Mouse (Mus musculus): ENCODE data around the gene Rnf207. TPM values are rescaled to one million over a fixed set of nuclear protein-coding genes. Genes with fewer than 3 reads are reported as not detected.
A peak's percentile ranks its signal among the peaks of the same experiment; 100 is the strongest.

Rnf207 gene
- polyA plus RNA-seq, 1 experiment from 2014 or later, result 6.9 TPM

GRCm38 (mm10) chr4:152272006-152272405 is 46.8 kb downstream of the Rnf207 start:
- H3K4me3 ChIP-seq (replicated peaks; ENCODE audit: low read length), result no peak overlapping the region
- H3K9me3 ChIP-seq (ENCODE audit: control insufficient read depth, low read length), result no peaks in the 10 kb centered on the region
- ATAC-seq (ENCODE audit: low FRiP score) (no peak), DNase-seq (ENCODE audit: low spot score) (no peak)
- H3K4me1 ChIP-seq (replicated peaks; ENCODE audit: control insufficient read depth, insufficient read depth, low read length), result peaks cover 11% of the 10 kb centered on the region
- H3K36me3 ChIP-seq (replicated peaks; ENCODE audit: control insufficient read depth, insufficient read depth), result peaks cover 15% of the 10 kb centered on the region
- peaks cover 35% of the 10 kb centered on the region for H3K27me3 ChIP-seq (ENCODE audit: control insufficient read depth, insufficient read depth, low read length)
- 80% methylated on average over 7 of the region's 7 CpGs for WGBS
- H3K4me2 ChIP-seq (replicated peaks), result no peak overlapping the region
- H3K9ac ChIP-seq, result no peak overlapping the region
- H3K27ac ChIP-seq, result no peak overlapping the region

DNA sequence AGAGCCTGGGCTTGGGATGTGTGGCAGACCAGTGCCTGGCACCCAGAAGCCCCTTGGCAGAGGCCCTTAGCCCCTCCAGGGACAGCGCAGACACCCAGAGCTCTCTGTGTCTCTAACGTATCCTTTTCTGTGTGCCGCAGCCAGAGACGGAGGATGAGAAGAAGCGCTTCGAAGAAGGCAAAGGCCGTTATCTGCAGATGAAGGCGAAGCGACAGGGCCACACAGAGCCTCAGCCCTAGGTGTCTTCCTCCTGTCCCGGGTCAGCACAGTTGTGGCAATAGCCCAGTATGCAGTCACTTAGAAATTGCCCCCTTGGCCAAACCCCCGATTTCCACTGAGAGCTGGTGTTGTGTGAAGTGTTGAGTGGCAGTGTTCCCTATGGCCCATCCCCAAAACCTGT is 47.5 kb downstream of the Rnf207 start:
- no peaks in the 10 kb centered on the region for H3K9me3 ChIP-seq (ENCODE audit: control insufficient read depth, low read length)
- H3K9ac ChIP-seq, result no peak overlapping the region
- peaks cover 11% of the 10 kb centered on the region for H3K4me1 ChIP-seq (replicated peaks; ENCODE audit: control insufficient read depth, insufficient read depth, low read length)
- no peak overlapping the region for H3K4me3 ChIP-seq (replicated peaks; ENCODE audit: low read length)
- peaks cover 28% of the 10 kb centered on the region for H3K27me3 ChIP-seq (ENCODE audit: control insufficient read depth, insufficient read depth, low read length)
- ATAC-seq (ENCODE audit: low FRiP score) (no peak), DNase-seq (ENCODE audit: low spot score) (no peak)
- no peak overlapping the region for H3K4me2 ChIP-seq (replicated peaks)
- H3K36me3 ChIP-seq (replicated peaks; ENCODE audit: control insufficient read depth, insufficient read depth), result peaks cover 15% of the 10 kb centered on the region
- WGBS, result 89% methylated on average over 11 of the region's 11 CpGs
- H3K27ac ChIP-seq, result no peak overlapping the region

GRCm38 (mm10) chr4:152270599-152270998 is 48.2 kb downstream of the Rnf207 start:
- Histone ChIP-seq H3K27ac (no peak overlapping the region), H3K4me3 (replicated peaks; ENCODE audit: low read length) (no peak overlapping the region), H3K4me1 (replicated peaks; ENCODE audit: control insufficient read depth, insufficient read depth, low read length) (peaks cover 11% of the 10 kb centered on the region), H3K36me3 (replicated peaks; ENCODE audit: control insufficient read depth, insufficient read depth) (peaks cover 15% of the 10 kb centered on the region), H3K27me3 (ENCODE audit: control insufficient read depth, insufficient read depth, low read length) (peaks cover 21% of the 10 kb centered on the region), H3K4me2 (replicated peaks) (no peak overlapping the region), H3K9me3 (ENCODE audit: control insufficient read depth, low read length) (no peaks in the 10 kb centered on the region), H3K9ac (no peak overlapping the region)
- ATAC-seq (ENCODE audit: low FRiP score), result no peak
- 63% methylated on average over 9 of the region's 9 CpGs for WGBS
- no peak for DNase-seq (ENCODE audit: low spot score)

- Histone ChIP-seq H3K27ac (no peak overlapping the region), H3K4me2 (replicated peaks) (no peak overlapping the region), H3K4me3 (replicated peaks; ENCODE audit: low read length) (no peak overlapping the region), H3K4me1 (replicated peaks; ENCODE audit: control insufficient read depth, insufficient read depth, low read length) (peaks cover 11% of the 10 kb centered on the region), H3K9ac (no peak overlapping the region), H3K36me3 (replicated peaks; ENCODE audit: control insufficient read depth, insufficient read depth) (peaks cover 15% of the 10 kb centered on the region), H3K9me3 (ENCODE audit: control insufficient read depth, low read length) (no peaks in the 10 kb centered on the region), H3K27me3 (ENCODE audit: control insufficient read depth, insufficient read depth, low read length) (peaks cover 14% of the 10 kb centered on the region)
- ATAC-seq (ENCODE audit: low FRiP score) (no peak), DNase-seq (ENCODE audit: low spot score) (no peak)
- WGBS, result 87% methylated on average over 13 of the region's 13 CpGs
Observed at GRCm38 (mm10) chr4:152269967-152270366, 48.8 kb downstream of the Rnf207 start.

GRCm38 (mm10) chr4:152267748-152268369 is 50.9 kb downstream of the Rnf207 start:
- DNase-seq (ENCODE audit: low spot score) (no peak), ATAC-seq (ENCODE audit: low FRiP score) (0 out of 2 replicates have a peak, but pooled peaks have one; percentile 41)
- Histone ChIP-seq H3K4me1 (replicated peaks; ENCODE audit: control insufficient read depth, insufficient read depth, low read length) (no peaks in the 10 kb centered on the region; the same call in none of the 2 replicates), H3K4me3 (replicated peaks; ENCODE audit: low read length) (no peak overlapping the region), H3K36me3 (replicated peaks; ENCODE audit: control insufficient read depth, insufficient read depth) (peaks cover 15% of the 10 kb centered on the region), H3K9me3 (ENCODE audit: control insufficient read depth, low read length) (no peaks in the 10 kb centered on the region), H3K4me2 (replicated peaks) (no peak overlapping the region), H3K9ac (no peak overlapping the region), H3K27ac (no peak overlapping the region), H3K27me3 (ENCODE audit: control insufficient read depth, insufficient read depth, low read length) (0 out of 2 replicates have a peak, but pooled peaks cover 11% of the 10 kb centered on the region)
- 59% methylated on average over 13 of the region's 13 CpGs for WGBS

DNA sequence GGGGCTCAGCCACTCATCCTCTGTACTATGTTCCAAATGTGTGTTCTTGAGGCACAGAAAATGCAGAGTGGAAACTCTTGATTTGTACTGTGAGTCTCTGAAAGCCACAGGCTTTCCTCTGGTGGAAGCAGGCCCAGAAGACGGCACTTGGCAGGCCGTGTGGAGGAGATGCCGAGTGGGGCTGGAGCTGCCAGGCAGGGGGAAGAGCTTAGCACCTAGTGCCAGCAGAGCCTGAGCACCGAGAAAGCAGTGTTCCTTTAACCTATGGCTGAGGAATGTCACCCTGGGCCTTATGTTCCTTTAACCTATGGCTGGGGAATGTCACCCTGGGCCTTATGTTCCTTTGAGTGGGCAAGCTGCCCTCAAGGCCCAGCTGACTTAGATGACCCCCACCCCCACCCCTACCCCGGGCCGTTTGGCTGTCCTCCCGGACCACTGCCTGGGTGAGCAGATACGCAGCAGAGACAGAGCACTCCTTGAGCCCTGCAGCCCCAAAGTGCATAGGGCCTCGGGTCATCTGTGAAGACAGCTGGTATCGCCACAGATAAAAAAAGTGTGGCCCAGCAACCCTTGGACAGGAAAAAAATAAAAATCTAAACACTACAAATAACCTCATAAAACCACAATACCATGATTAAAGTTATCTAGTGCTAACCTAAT is 52.4 kb downstream of the Rnf207 start:
- Histone ChIP-seq H3K9me3 (ENCODE audit: control insufficient read depth, low read length) (no peaks in the 10 kb centered on the region), H3K27ac (no peak overlapping the region), H3K9ac (no peak overlapping the region), H3K27me3 (ENCODE audit: control insufficient read depth, insufficient read depth, low read length) (0 out of 2 replicates have a peak, but pooled peaks cover 5% of the 10 kb centered on the region), H3K4me3 (replicated peaks; ENCODE audit: low read length) (no peak overlapping the region), H3K4me1 (replicated peaks; ENCODE audit: control insufficient read depth, insufficient read depth, low read length) (no peaks in the 10 kb centered on the region; the same call in none of the 2 replicates), H3K36me3 (replicated peaks; ENCODE audit: control insufficient read depth, insufficient read depth) (peaks cover 8% of the 10 kb centered on the region), H3K4me2 (replicated peaks) (no peak overlapping the region)
- DNase-seq (ENCODE audit: low spot score), result no peak
- no peak for ATAC-seq (ENCODE audit: low FRiP score)
- 53% methylated on average over 10 of the region's 10 CpGs for WGBS

GRCm38 (mm10) chr4:152265791-152266190 is 53.0 kb downstream of the Rnf207 start:
- WGBS, result 39% methylated on average over 5 of the region's 5 CpGs
- Histone ChIP-seq H3K27me3 (ENCODE audit: control insufficient read depth, insufficient read depth, low read length) (0 out of 2 replicates have a peak, but pooled peaks cover 5% of the 10 kb centered on the region), H3K4me3 (replicated peaks; ENCODE audit: low read length) (no peak overlapping the region), H3K9me3 (ENCODE audit: control insufficient read depth, low read length) (no peaks in the 10 kb centered on the region), H3K4me2 (replicated peaks) (no peak overlapping the region), H3K36me3 (replicated peaks; ENCODE audit: control insufficient read depth, insufficient read depth) (peaks cover 10% of the 10 kb centered on the region), H3K9ac (no peak overlapping the region), H3K27ac (no peak overlapping the region), H3K4me1 (replicated peaks; ENCODE audit: control insufficient read depth, insufficient read depth, low read length) (no peaks in the 10 kb centered on the region; the same call in none of the 2 replicates)
- no peak for ATAC-seq (ENCODE audit: low FRiP score)
- no peak for DNase-seq (ENCODE audit: low spot score)

- Histone ChIP-seq H3K9ac (no peak overlapping the region), H3K4me1 (replicated peaks; ENCODE audit: control insufficient read depth, insufficient read depth, low read length) (no peaks in the 10 kb centered on the region; the same call in none of the 2 replicates), H3K4me3 (replicated peaks; ENCODE audit: low read length) (no peak overlapping the region), H3K27me3 (ENCODE audit: control insufficient read depth, insufficient read depth, low read length) (0 out of 2 replicates have a peak, but pooled peaks cover 5% of the 10 kb centered on the region), H3K4me2 (replicated peaks) (no peak overlapping the region), H3K9me3 (ENCODE audit: control insufficient read depth, low read length) (no peaks in the 10 kb centered on the region), H3K36me3 (replicated peaks; ENCODE audit: control insufficient read depth, insufficient read depth) (peaks cover 11% of the 10 kb centered on the region), H3K27ac (no peak overlapping the region)
- DNase-seq (ENCODE audit: low spot score) (no peak), ATAC-seq (ENCODE audit: low FRiP score) (no peak)
- 93% methylated on average over 9 of the region's 9 CpGs for WGBS
Observed at GRCm38 (mm10) chr4:152264867-152265568, 53.8 kb downstream of the Rnf207 start.

DNA sequence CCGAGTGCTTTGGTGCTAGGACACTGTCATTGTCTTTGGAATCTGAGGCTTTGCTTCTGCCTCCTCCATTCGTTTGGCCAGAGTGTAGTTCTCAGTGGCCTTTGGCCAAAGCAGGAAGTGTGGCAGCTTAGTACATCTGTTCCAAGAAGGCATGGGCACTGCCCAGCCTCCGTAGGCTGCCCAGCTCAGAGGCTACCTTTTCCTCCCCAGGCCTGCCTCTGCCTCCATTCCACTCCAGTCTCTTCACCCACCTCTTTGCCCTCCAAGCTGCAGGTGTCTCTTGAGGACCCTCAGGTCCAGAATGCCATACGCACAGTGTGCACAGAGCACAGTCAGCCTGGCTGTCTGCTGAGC is 54.6 kb downstream of the Rnf207 start:
- DNase-seq (ENCODE audit: low spot score) (no peak), ATAC-seq (ENCODE audit: low FRiP score) (no peak)
- no peaks in the 10 kb centered on the region for H3K9me3 ChIP-seq (ENCODE audit: control insufficient read depth, low read length)
- H3K4me1 ChIP-seq (replicated peaks; ENCODE audit: control insufficient read depth, insufficient read depth, low read length), result no peaks in the 10 kb centered on the region; the same call in none of the 2 replicates
- no peak overlapping the region for H3K4me3 ChIP-seq (replicated peaks; ENCODE audit: low read length)
- no peak overlapping the region for H3K27ac ChIP-seq
- 0 out of 2 replicates have a peak, but pooled peaks cover 5% of the 10 kb centered on the region for H3K27me3 ChIP-seq (ENCODE audit: control insufficient read depth, insufficient read depth, low read length)
- peaks cover 11% of the 10 kb centered on the region for H3K36me3 ChIP-seq (replicated peaks; ENCODE audit: control insufficient read depth, insufficient read depth)
- 57% methylated on average over 4 of the region's 4 CpGs for WGBS
- H3K9ac ChIP-seq, result no peak overlapping the region
- no peak overlapping the region for H3K4me2 ChIP-seq (replicated peaks)

All from hindbrain, embryonic 14.5 days (tissue).